Mouse (Mus musculus) G1E (cell line): ENCODE measurements around the gene G0s2.

ENCODE experiments used
- CTCF ChIP-seq: IDR thresholded peaks from 2 replicates; pipeline ENCODE4 v1.5.1; 2012; ENCODE audit warnings: low read depth, low read length, inconsistent platforms, mixed read lengths
- TAL1 ChIP-seq: conservative IDR thresholded peaks from 2 replicates; pipeline ENCODE4 v1.6.1; 2012; ENCODE audit warnings: low read depth, low read length, inconsistent platforms, mixed read lengths

- TF ChIP-seq CTCF (no peak), TAL1 (no peak)
Measured at GRCm38 (mm10) chr1:193310519-193311085, 37.6 kb upstream of the G0s2 start.
